Mouse (Mus musculus): ENCODE measurements around the gene Olfr213. TPM values are rescaled to one million over a fixed set of nuclear protein-coding genes. Genes with fewer than 3 reads are reported as not detected.
"Not testable (repeated sequence)": the region's sequence is repeated elsewhere in the genome, so short reads cannot be mapped to it uniquely, and the experiment has no call there.

The Olfr213 gene
- total and polyA plus RNA-seq, 3 experiments, result not detected

GRCm38 (mm10) chr6:116514832-116515231, 23.4 kb upstream of the Olfr213 start:
- no peaks in the 10 kb centered on the region for H3K36me3 ChIP-seq (ENCODE audit: control insufficient read depth in 1 of 2, insufficient read depth in 2 of 2, low read length in 2 of 2)
- H3K79me2 ChIP-seq (ENCODE audit: control insufficient read depth, insufficient read depth, low read length, poor library complexity), result no peaks in the 10 kb centered on the region
- H3K27me3 ChIP-seq (ENCODE audit: control insufficient read depth in 1 of 2, insufficient read depth in 2 of 2, low read length in 2 of 2), result no peaks in the 10 kb centered on the region
- H3K4me3 ChIP-seq (ENCODE audit: control insufficient read depth in 1 of 2, insufficient read depth in 1 of 2, low read depth in 2 of 2, low read length in 2 of 2), result no peak overlapping the region
- no peak for DNase-seq (ENCODE audit: low read depth, low spot score)
- TF ChIP-seq MYB (IDR thresholded peaks at IDR 0.05; ENCODE audit: low read depth, low read length), result no peak
- no peak for TF ChIP-seq SMC3 (IDR thresholded peaks at IDR 0.05; ENCODE audit: low read depth, low read length)
- TF ChIP-seq MAFK (IDR thresholded peaks at IDR 0.05; ENCODE audit: borderline replicate concordance, low read depth, low read length), result peak; percentile 76
- no peak for TF ChIP-seq POLR2A (IDR thresholded peaks at IDR 0.05; ENCODE audit: control insufficient read depth in 1 of 2, insufficient read depth in 1 of 2, low read depth in 1 of 2, low read length in 2 of 2, poor library complexity in 1 of 2)
- TF ChIP-seq KAT2A (conservative IDR thresholded peaks at IDR 0.05; ENCODE audit: low read depth, low read length), result no peak
- TF ChIP-seq MAX (IDR thresholded peaks at IDR 0.05; ENCODE audit: low read length), result no peak
- no peak for TF ChIP-seq UBTF (IDR thresholded peaks at IDR 0.05; ENCODE audit: borderline replicate concordance, insufficient read depth, low read depth, low read length)
- no peaks in the 10 kb centered on the region for H3K9me3 ChIP-seq (replicated peaks; ENCODE audit: insufficient read depth, low read length)
- no peaks in the 10 kb centered on the region for H3K4me1 ChIP-seq (ENCODE audit: control insufficient read depth in 1 of 2, insufficient read depth in 2 of 2, low read length in 2 of 2)
- H3K27ac ChIP-seq (ENCODE audit: control insufficient read depth, low read depth, low read length), result no peak overlapping the region
- H3K9ac ChIP-seq (ENCODE audit: control insufficient read depth, low read depth, low read length, poor library complexity, severe bottlenecking), result no peak overlapping the region

GRCm38 (mm10) chr6:116542500-116542899, 4.2 kb downstream of the Olfr213 start:
- no peaks in the 10 kb centered on the region for H3K9me3 ChIP-seq (replicated peaks; ENCODE audit: insufficient read depth, low read length)
- H3K9ac ChIP-seq (ENCODE audit: control insufficient read depth, low read depth, low read length, poor library complexity, severe bottlenecking), result no peak overlapping the region
- no peak overlapping the region for H3K4me3 ChIP-seq (ENCODE audit: control insufficient read depth in 1 of 2, insufficient read depth in 1 of 2, low read depth in 2 of 2, low read length in 2 of 2)
- no peaks in the 10 kb centered on the region for H3K79me2 ChIP-seq (ENCODE audit: control insufficient read depth, insufficient read depth, low read length, poor library complexity)
- no peaks in the 10 kb centered on the region for H3K4me1 ChIP-seq (ENCODE audit: control insufficient read depth in 1 of 2, insufficient read depth in 2 of 2, low read length in 2 of 2)
- no peak overlapping the region for H3K27ac ChIP-seq (ENCODE audit: control insufficient read depth, low read depth, low read length)
- H3K36me3 ChIP-seq (ENCODE audit: control insufficient read depth in 1 of 2, insufficient read depth in 2 of 2, low read length in 2 of 2), result no peaks in the 10 kb centered on the region
- peak; percentile 34; the same call in 1 of the 2 replicates for TF ChIP-seq ZNF384 (IDR thresholded peaks at IDR 0.05; ENCODE audit: low read depth, low read length)
- 0 out of 2 replicates have a peak, but pooled peaks have one; percentile 10 for TF ChIP-seq RCOR1 (IDR thresholded peaks at IDR 0.05; ENCODE audit: low read depth, low read length)
- no peak for TF ChIP-seq MAZ (IDR thresholded peaks at IDR 0.05; ENCODE audit: low read depth, low read length)
- TF ChIP-seq EP300 (IDR thresholded peaks at IDR 0.05; ENCODE audit: low read depth in 1 of 2, low read length in 2 of 2), result peak in 1 of 2 experiments; percentile 11; a peak in 1 of 4 replicates
- no peaks in the 10 kb centered on the region for H3K27me3 ChIP-seq (ENCODE audit: control insufficient read depth in 1 of 2, insufficient read depth in 2 of 2, low read length in 2 of 2)
- peak; percentile 9 for DNase-seq (ENCODE audit: low read depth, low spot score)

GRCm38 (mm10) chr6:116550841-116551240, 12.6 kb downstream of the Olfr213 start, which contains the start of gene Gm5580:
Gm5580 (plus strand) TSS chr6:116551141.
- not testable (repeated sequence) for H3K9ac ChIP-seq (ENCODE audit: control insufficient read depth, low read depth, low read length, poor library complexity, severe bottlenecking); H3K4me3 ChIP-seq (ENCODE audit: control insufficient read depth in 1 of 2, insufficient read depth in 1 of 2, low read depth in 2 of 2, low read length in 2 of 2); H3K27ac ChIP-seq (ENCODE audit: control insufficient read depth, low read depth, low read length); H3K36me3 ChIP-seq (ENCODE audit: control insufficient read depth in 1 of 2, insufficient read depth in 2 of 2, low read length in 2 of 2); H3K9me3 ChIP-seq (replicated peaks; ENCODE audit: insufficient read depth, low read length); H3K79me2 ChIP-seq (ENCODE audit: control insufficient read depth, insufficient read depth, low read length, poor library complexity); H3K27me3 ChIP-seq (ENCODE audit: control insufficient read depth in 1 of 2, insufficient read depth in 2 of 2, low read length in 2 of 2); H3K4me1 ChIP-seq (ENCODE audit: control insufficient read depth in 1 of 2, insufficient read depth in 2 of 2, low read length in 2 of 2); DNase-seq (ENCODE audit: low read depth, low spot score)
